Mouse (Mus musculus) heart, adult 8-10 months (tissue): ENCODE measurements around the gene Bean1. TPM values are rescaled to one million over a fixed set of nuclear protein-coding genes. Genes with fewer than 3 reads are reported as not detected.

Experiments used
- DNase-seq: peaks from one replicate; pipeline ENCODE4 v3.0.0; 2022; ENCODE audit warnings: low spot score
- total RNA-seq, 4 experiments: library from RNA; stranded (reverse); gene quantifications; 2 replicates each; pipeline ENCODE4 v1.2.4; 2022

The Bean1 gene
- total RNA-seq, 4 experiments from 2014 or later: 0.59 to 2.0 (median 1.3) TPM

- DNase-seq: no peak
Observed at GRCm38 (mm10) chr8:104171050-104171620, 893 bp downstream of the Bean1 start.

GRCm38 (mm10) chr8:104172420-104172819 lies 2.2 kb downstream of the Bean1 start:
- DNase-seq: no peak

GRCm38 (mm10) chr8:104175848-104176527 lies 5.7 kb downstream of the Bean1 start:
- DNase-seq: peak; percentile 21

- DNase-seq: no peak
Observed at GRCm38 (mm10) chr8:104177054-104177453, 6.8 kb downstream of the Bean1 start.

DNA sequence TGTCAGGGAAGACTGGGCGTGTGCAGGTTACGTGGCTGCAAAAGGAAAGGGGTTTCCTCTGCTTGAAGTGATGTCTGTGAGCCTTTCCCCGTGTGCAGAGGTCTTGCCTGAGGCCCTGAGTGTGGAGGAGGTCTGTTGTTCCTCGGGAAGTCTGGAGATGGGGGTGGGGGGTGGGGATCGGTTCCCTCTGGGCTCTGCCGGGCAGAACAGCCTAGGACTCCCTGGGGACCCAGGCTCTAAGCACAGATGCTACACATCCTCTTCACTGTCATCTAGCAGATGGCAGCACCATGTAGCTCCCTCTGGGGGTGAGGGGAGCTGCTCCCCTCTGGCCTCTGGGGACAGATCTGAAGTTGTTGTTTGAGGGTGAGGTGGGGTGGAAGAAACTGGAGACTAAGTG lies 14.7 kb downstream of the Bean1 start:
- no peak for DNase-seq

DNA sequence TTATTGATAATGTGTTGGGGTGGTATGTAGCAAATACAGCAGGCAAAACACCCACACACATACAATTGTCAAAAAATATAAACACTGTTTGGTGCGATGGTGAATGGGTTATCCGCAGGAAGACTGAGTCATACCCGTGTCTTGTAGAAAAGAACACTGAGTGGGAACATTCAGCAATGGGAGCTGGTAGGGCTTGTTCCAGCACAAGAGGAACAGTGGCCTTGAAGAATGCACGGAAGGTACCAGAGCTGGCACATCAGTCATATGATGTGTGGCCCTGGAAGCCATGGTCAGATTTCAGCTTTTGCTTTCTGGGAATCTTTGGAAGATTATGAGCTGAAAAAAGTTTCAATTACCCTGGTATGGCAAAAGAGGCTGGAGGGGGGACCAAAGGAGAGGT lies 16.6 kb downstream of the Bean1 start:
- DNase-seq: no peak

DNA sequence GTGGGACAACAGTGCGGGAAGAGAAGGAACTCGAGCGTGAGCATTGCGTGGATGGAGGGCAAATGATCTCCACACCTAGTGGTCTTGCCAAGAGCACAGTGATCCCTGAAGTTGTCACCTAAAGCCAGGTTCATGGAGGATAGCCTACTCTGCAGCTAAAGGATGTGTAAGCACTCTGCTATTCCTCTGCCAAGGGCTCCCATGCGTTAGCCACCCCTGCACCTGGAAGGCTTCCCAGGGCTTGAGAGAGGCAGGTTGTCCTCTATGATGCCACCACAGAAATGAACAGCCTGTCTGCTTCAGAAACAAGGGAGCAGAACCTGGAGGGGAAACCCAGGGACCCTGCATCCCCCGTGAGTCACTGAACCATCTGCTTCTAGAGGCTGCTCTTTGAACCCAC lies 17.4 kb downstream of the Bean1 start:
- no peak for DNase-seq

- no peak for DNase-seq
Observed at GRCm38 (mm10) chr8:104188459-104188858, 18.2 kb downstream of the Bean1 start.

- no peak for DNase-seq
Observed at GRCm38 (mm10) chr8:104190777-104191468, 20.7 kb downstream of the Bean1 start.

DNA sequence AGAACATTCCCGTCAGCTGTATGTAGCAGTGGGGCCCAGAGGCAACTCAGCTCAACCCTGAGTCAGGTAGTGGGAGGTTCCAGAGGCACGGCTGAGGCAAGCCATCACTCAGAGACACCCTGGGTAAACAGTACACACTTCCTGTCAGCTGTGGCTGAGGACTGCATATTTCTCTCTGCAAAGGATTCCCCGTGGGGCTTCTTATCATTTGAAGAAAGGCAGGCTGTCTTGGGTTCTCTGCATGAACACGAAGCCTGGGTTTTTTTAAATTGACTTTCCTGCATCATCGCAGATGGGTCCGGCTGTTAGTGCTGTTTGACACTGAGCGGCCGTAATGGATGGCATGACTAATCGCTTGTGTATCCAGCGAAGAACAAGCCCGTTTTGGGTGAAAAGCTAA lies 21.3 kb downstream of the Bean1 start:
- peak; percentile 64 for DNase-seq

- no peak for DNase-seq
Observed at GRCm38 (mm10) chr8:104199802-104200201, 29.6 kb downstream of the Bean1 start.

GRCm38 (mm10) chr8:104201622-104202021 lies 31.4 kb downstream of the Bean1 start:
- DNase-seq: no peak

- DNase-seq: no peak
Observed at GRCm38 (mm10) chr8:104202320-104202719, 32.1 kb downstream of the Bean1 start.

- DNase-seq: no peak
Observed at GRCm38 (mm10) chr8:104205292-104205691, 35.0 kb downstream of the Bean1 start.

- no peak for DNase-seq
Observed at GRCm38 (mm10) chr8:104217601-104218000, 47.4 kb downstream of the Bean1 start.

- DNase-seq: peak; percentile 27
Observed at GRCm38 (mm10) chr8:104219079-104219478, 48.8 kb downstream of the Bean1 start.

- peak; percentile 73 for DNase-seq
Observed at GRCm38 (mm10) chr8:104219806-104220205, 49.6 kb downstream of the Bean1 start.

- no peak for DNase-seq
Observed at GRCm38 (mm10) chr8:104227048-104227447, 56.8 kb downstream of the Bean1 start.

- no peak for DNase-seq
Observed at GRCm38 (mm10) chr8:104230377-104230776, 60.1 kb downstream of the Bean1 start.

DNA sequence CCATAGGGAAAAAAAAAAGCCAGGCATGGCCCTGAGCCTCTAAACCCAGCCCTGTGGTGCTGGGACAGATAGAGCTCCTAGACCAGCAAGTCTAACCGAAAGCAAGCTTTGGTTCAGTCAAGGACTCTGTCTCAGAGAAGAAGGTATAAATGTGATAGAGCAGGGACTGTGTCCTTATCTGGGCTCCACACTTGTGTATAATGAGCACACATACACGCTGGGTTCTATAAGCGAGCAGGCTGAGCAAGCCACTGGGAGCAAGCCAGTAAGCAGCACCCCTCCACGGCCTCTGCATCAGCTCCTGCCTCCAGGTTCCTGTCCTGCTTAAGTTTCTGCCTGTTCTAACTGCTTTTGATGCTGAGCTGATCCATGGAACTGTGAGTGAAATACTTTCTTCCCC lies 61.8 kb downstream of the Bean1 start:
- no peak for DNase-seq

GRCm38 (mm10) chr8:104232919-104233318 lies 62.7 kb downstream of the Bean1 start:
- DNase-seq: no peak

GRCm38 (mm10) chr8:104234573-104234972 lies 64.3 kb downstream of the Bean1 start:
- no peak for DNase-seq

GRCm38 (mm10) chr8:104239418-104239861 lies 69.2 kb downstream of the Bean1 start:
- DNase-seq: peak; percentile 15
